Mouse (Mus musculus) kidney, embryonic 14.5 days (tissue): ENCODE measurements around the gene Rad51d. TPM values are rescaled to one million over a fixed set of nuclear protein-coding genes. Genes with fewer than 3 reads are reported as not detected.
"Not testable (repeated sequence)": the region's sequence is repeated elsewhere in the genome, so short reads cannot be mapped to it uniquely, and the experiment has no call there.

Experiments used
- ATAC-seq: fragments of 200-750 bp; cut with Nextera tagmentation; 2 replicates; pipeline ENCODE4 v1.8.0; 2017; ENCODE audit warnings: moderate number of reproducible peaks, mild to moderate bottlenecking, moderate TSS enrichment, moderate library complexity; ENCODE audit not compliant: low FRiP score, low TSS enrichment
- H3K27ac ChIP-seq: fragments of 300-500 bp; sonication (generic); 2 replicates; pipeline ENCODE4 v1.5.1; 2014; ENCODE audit warnings: low read depth, mild to moderate bottlenecking, low read length, moderate library complexity, mixed read lengths
- H3K27me3 ChIP-seq: fragments of 300-500 bp; sonication (generic); 2 replicates; pipeline ENCODE4 v1.6.1; 2014; ENCODE audit warnings: mild to moderate bottlenecking, low read length; ENCODE audit not compliant: control insufficient read depth, insufficient read depth
- H3K36me3 ChIP-seq: fragments of 300-500 bp; sonication (generic); 2 replicates; pipeline ENCODE4 v1.6.1; 2014; ENCODE audit warnings: low read length, mixed read lengths; ENCODE audit not compliant: control insufficient read depth, insufficient read depth
- H3K4me1 ChIP-seq: fragments of 300-500 bp; sonication (generic); 2 replicates; pipeline ENCODE4 v1.6.1; 2014; ENCODE audit warnings: low read length, mixed read lengths; ENCODE audit not compliant: control insufficient read depth, insufficient read depth
- H3K4me2 ChIP-seq: fragments of 300-500 bp; sonication (generic); replicated peaks from 2 replicates; pipeline ENCODE4 v1.6.1; 2014; ENCODE audit warnings: low read depth, mild to moderate bottlenecking, low read length
- H3K4me3 ChIP-seq: fragments of 300-500 bp; sonication (generic); 2 replicates; pipeline ENCODE4 v1.5.1; 2014; ENCODE audit warnings: mild to moderate bottlenecking, low read length
- H3K9ac ChIP-seq: fragments of 300-500 bp; sonication (generic); 2 replicates; pipeline ENCODE4 v1.6.1; 2014; ENCODE audit warnings: low read depth, mild to moderate bottlenecking, low read length, moderate library complexity
- H3K9me3 ChIP-seq: fragments of 300-500 bp; sonication (generic); 2 replicates; pipeline ENCODE4 v1.6.1; 2016; ENCODE audit warnings: low read length; ENCODE audit not compliant: control insufficient read depth
- WGBS: fragments of 180-500 bp; shearing (Covaris S2); extraction: QIAGEN DNeasy Blood & Tissue Kit; methylation state at CpG from one replicate; pipeline ENCODE4 v1.1.7; 2014; 5-methylcytosine and 5-hydroxymethylcytosine counted together
- polyA plus RNA-seq: library from polyadenylated mRNA; unstranded; fragments of >200 nt; fragmentation: Nextera tagmentation; extraction: Ambion mirVana; gene quantifications from 2 replicates; pipeline ENCODE4 v1.2.1, GENCODE M21; 2014

Rad51d gene
- 8.8 and 11.5 TPM in 2 replicates for polyA plus RNA-seq

DNA sequence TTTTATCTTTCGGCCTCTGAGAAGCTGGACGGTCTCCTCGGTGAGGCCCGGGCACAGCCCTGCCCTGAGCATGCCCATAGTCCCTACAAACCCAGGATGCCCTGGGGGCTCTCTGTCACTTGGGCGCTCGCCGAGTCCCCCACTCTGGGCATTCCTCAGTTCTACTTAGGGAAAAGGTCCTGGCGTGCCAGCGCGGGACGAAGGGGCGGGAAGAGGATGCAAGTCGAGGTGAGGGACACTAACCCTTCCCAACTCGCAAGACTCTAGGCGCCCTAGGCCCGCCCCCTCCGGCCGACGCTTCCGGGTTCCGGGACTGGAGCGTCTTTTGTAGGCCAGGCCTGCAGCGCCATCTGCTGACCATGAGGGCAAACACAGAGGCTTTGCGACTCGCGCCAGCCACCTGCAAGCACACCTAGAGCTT is at the start of gene Rad51d:
Gene Rad51d (minus strand): TSS at position 273 of the 421 bp plus-strand sequence.
- peak within 1 kb of the TSS; percentile 92 for H3K4me2 ChIP-seq
- no peaks in the 10 kb centered on the region for H3K9me3 ChIP-seq
- WGBS, result under 1% methylated on average over 25 of the region's 26 CpGs
- H3K27me3 ChIP-seq, result no peaks in the 10 kb centered on the region; the same call in 1 of the 2 replicates
- peak within 1 kb of the TSS; percentile 6 for H3K27ac ChIP-seq
- no peaks in the 10 kb centered on the region for H3K36me3 ChIP-seq
- peak within 1 kb of the TSS; percentile 61 for H3K9ac ChIP-seq
- peaks cover 12% of the 10 kb centered on the region for H3K4me1 ChIP-seq
- peak within 1 kb of the TSS; percentile 58 for H3K4me3 ChIP-seq
- ATAC-seq, result peak; percentile 94

DNA sequence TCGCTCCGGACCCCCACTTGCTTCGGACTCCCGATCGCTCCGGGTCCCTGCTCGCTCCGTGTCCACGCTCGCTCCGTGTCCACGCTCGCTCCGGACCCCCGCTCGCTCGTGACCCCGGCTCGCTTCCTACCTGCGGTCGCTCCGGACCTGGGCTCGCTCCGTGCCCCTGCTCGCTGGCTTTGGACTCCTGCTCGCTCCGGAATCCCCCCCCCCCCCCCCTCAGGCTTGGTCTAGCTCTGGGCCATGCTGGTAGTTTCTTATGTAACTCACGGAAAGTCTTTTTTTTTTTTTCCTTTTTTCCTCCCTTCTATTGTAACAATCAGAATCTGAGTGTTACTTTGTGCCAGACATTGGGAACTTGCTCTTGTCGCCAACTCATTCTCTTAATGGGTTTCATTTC is 42.8 kb upstream of the Rad51d start:
- Histone ChIP-seq H3K4me3 (peak overlapping the region; percentile 51), H3K27me3 (peaks cover 62% of the 10 kb centered on the region), H3K27ac (no peak overlapping the region), H3K9ac (peak overlapping the region; percentile 47), H3K4me2 (peak overlapping the region; percentile 87), H3K36me3 (no peaks in the 10 kb centered on the region), H3K9me3 (no peaks in the 10 kb centered on the region), H3K4me1 (0 out of 2 replicates have a peak, but pooled peaks cover 5% of the 10 kb centered on the region)
- 3% methylated on average over 29 of the region's 29 CpGs for WGBS
- no peak for ATAC-seq

DNA sequence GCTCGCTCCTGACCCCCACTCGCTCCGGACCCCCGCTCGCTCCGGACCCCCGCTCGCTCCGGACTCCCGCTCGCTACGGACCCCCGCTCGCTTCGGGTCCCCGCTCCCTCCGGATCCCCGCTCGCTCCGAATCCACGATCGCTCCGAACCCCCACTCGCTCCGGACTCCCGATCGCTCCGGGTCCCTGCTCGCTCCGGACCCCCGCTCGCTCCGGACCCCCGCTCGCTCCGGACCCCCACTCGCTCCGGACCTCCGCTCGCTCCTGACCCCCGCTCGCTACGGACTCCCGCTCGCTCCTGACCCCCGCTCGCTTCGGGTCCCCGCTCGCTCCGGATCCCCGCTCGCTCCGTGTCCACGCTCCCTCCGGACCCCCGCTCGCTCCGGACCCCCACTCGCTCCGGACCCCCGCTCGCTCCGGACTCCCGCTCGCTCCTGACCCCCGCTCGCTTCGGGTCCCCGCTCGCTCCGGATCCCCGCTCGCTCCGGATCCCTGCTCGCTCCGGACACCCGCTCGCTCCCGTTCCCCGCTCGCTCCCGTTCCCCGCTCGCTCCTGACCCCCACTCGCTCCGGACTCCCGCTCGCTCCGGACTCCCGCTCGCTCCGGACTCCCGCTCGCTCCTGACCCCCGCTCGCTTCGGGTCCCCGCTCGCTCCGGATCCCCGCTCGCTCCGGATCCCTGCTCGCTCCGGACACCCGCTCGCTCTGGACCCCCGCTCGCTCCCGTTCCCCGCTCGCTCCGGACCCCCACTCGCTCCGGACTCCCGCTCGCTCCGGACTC is 41.4 kb upstream of the Rad51d start:
- peak overlapping the region; percentile 51 for H3K4me3 ChIP-seq
- H3K4me1 ChIP-seq, H3K9me3 ChIP-seq, H3K27ac ChIP-seq, H3K36me3 ChIP-seq, ATAC-seq: not testable (repeated sequence)
- under 1% methylated on average over 80 of the region's 119 CpGs for WGBS
- H3K27me3 ChIP-seq, result peaks cover 51% of the 10 kb centered on the region
- H3K9ac ChIP-seq, result peak overlapping the region; percentile 52
- peak overlapping the region; percentile 87 for H3K4me2 ChIP-seq

DNA sequence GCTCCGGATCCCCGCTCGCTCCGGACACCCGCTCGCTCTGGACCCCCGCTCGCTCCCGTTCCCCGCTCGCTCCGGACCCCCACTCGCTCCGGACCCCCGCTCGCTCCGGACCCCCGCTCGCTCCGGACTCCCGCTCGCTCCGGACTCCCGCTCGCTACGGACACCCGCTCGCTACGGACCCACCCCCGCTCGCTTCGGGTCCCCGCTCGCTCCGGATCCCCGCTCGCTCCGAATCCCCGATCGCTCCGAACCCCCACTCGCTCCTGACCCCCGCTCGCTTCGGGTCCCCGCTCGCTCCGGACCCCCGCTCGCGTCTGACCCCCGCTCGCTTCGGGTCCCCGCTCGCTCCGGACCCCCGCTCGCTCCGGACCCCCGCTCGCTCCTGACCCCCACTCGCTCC is 40.7 kb upstream of the Rad51d start:
- H3K27ac ChIP-seq, ATAC-seq, H3K9me3 ChIP-seq, H3K4me1 ChIP-seq, H3K36me3 ChIP-seq: not testable (repeated sequence)
- under 1% methylated on average over 59 of the region's 63 CpGs for WGBS
- Histone ChIP-seq H3K9ac (peak overlapping the region; percentile 52; the same call in 1 of the 2 replicates), H3K4me2 (peak overlapping the region; percentile 87), H3K4me3 (peak overlapping the region; percentile 51), H3K27me3 (peaks cover 47% of the 10 kb centered on the region)

DNA sequence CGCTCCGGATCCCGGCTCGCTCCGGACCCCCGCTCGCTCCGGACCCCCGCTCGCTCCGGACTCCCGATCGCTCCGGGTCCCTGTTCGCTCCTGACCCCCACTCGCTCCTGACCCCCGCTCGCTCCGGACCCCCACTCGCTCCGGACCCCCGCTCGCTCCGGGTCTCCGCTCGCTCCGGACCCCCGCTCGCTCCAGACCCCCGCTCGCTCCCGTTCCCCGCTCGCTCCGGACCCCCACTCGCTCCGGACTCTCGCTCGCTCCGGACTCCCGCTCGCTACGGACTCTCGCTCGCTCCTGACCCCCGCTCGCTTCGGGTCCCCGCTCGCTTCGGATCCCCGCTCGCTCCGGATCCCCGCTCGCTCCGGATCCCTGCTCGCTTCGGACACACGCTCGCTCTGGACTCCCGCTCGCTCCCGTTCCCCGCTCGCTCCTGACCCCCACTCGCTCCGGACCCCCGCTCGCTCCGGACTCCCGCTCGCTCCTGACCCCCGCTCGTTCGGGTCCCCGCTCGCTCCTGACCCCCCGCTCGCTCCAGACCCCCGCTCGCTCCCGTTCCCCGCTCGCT is 40.1 kb upstream of the Rad51d start:
- peak overlapping the region; percentile 52; the same call in 1 of the 2 replicates for H3K9ac ChIP-seq
- H3K9me3 ChIP-seq, H3K4me1 ChIP-seq, H3K27ac ChIP-seq, H3K36me3 ChIP-seq, ATAC-seq: not testable (repeated sequence)
- peaks cover 44% of the 10 kb centered on the region for H3K27me3 ChIP-seq
- WGBS, result 1% methylated on average over 71 of the region's 85 CpGs
- peak overlapping the region; percentile 87 for H3K4me2 ChIP-seq
- H3K4me3 ChIP-seq, result peak overlapping the region; percentile 51

DNA sequence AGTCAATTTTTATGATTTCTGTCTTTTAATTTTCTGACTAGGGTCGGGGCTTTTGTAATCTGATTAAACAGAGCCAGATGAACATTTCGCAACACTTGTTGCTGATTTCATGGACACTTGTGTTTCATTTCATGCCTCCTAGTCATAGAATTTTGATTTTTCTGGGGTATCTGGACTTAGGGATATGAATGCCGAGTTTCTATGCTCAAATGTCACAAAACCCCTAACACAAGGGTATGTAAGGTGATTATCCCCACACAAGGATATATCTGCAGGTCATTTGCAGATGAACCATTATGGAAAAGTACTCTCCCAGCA is 39.2 kb upstream of the Rad51d start:
- H3K9ac ChIP-seq, result no peak overlapping the region
- 0 out of 2 replicates have a peak, but pooled peaks cover 5% of the 10 kb centered on the region for H3K4me1 ChIP-seq
- H3K36me3 ChIP-seq, result no peaks in the 10 kb centered on the region
- ATAC-seq, result no peak
- 50% methylated on average over 3 of the region's 3 CpGs for WGBS
- no peak overlapping the region for H3K4me3 ChIP-seq
- H3K27me3 ChIP-seq, result peaks cover 38% of the 10 kb centered on the region
- H3K4me2 ChIP-seq, result no peak overlapping the region
- H3K9me3 ChIP-seq, result no peaks in the 10 kb centered on the region
- no peak overlapping the region for H3K27ac ChIP-seq

DNA sequence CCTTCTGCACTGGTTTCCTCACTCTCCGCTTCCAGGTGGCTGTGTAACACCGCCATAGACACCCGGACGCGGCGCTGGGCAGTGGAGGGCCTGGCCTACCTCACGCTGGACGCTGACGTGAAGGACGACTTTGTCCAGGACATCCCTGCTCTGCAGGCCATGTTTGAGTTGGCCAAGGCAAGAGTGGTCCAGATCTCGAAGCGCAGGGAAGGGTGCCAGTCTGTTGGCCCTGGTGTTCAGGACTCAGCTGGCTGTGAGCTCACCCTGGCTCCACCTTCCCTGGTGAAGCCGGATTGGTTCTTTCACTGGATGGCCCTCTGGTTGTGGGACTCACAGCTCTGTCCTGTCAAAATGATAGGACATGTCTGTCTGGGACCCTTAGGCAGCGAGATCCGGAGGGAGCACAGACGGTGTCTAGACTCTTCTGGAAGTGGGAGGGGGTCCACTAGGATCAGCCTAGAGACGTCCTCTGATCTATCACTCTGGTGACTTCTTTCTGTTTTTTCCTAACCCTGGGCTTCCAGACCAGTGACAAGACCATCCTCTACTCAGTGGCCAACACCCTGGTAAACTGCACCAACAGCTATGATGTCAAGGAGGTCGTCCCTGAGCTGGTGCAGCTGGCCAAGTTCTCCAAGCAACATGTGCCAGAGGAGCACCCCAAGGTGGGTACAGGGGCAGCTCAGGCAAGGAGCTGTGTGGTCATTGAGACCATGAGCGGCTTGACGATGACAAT is 38.7 kb upstream of the Rad51d start:
- peaks cover 34% of the 10 kb centered on the region for H3K27me3 ChIP-seq

DNA sequence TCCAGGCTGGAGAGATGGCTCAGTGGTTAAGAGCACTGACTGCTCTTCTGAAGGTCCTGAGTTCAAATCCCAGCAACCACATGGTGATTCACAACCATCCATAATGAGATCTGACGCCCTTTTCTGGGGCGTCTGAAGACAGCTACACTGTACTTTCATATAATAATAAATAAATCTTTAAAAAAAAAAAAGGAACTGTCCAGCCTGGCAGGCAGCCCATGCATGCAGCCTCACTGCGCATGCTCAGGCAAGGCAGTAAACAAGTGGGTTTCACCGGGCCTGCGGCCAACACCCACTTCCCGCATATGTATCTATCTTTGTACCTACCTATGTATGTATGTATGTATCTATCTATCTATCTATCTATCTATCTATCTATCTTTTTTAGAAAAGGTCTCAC is 33.5 kb upstream of the Rad51d start:
- H3K27ac ChIP-seq, H3K9ac ChIP-seq, ATAC-seq, H3K36me3 ChIP-seq, H3K27me3 ChIP-seq, H3K9me3 ChIP-seq, H3K4me2 ChIP-seq, H3K4me3 ChIP-seq, H3K4me1 ChIP-seq: not testable (repeated sequence)
- 88% methylated on average over 6 of the region's 6 CpGs for WGBS

More for the DNA sequence above, 38.7 kb upstream of the Rad51d start:
- H3K4me2 ChIP-seq, result no peak overlapping the region
- no peak overlapping the region for H3K9ac ChIP-seq
- H3K4me3 ChIP-seq, result no peak overlapping the region
- H3K36me3 ChIP-seq, result no peaks in the 10 kb centered on the region
- 36% methylated on average over 20 of the region's 20 CpGs for WGBS
- peak; percentile 52; the same call in 1 of the 2 replicates for ATAC-seq
- 0 out of 2 replicates have a peak, but pooled peaks cover 5% of the 10 kb centered on the region for H3K4me1 ChIP-seq
- no peaks in the 10 kb centered on the region for H3K9me3 ChIP-seq
- no peak overlapping the region for H3K27ac ChIP-seq
